Mouse (Mus musculus): ENCODE data around the gene Cers1. TPM values are rescaled to one million over a fixed set of nuclear protein-coding genes. Genes with fewer than 3 reads are reported as not detected.

Cers1 gene
- polyA plus RNA-seq, 1 experiment from 2014 or later = 10.6 TPM

DNA sequence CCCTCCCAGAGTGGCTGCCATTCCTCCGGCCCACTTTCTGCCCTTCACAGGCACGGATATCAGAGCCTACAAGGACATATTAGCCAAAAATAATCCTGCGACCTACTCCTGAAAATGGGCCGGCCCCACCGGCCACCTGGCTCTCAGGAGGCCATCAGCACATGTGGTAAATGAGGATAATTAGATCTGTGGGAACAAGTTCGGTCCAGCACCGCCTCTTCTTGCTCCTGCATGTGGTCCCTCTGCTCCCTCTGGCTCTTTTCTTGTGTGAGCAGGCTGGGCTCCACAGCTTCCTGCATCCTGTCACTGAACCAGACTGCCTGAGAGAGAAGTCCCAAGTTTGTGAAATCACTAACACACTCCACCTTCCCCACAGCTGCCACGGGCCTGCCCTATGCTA lies 36.3 kb upstream of the Cers1 start:
- no peaks in the 10 kb centered on the region for H3K27me3 ChIP-seq (ENCODE audit: control insufficient read depth, insufficient read depth, low read length)

GRCm38 (mm10) chr8:70281001-70281400 lies 34.6 kb upstream of the Cers1 start:
- Histone ChIP-seq H3K36me3 (ENCODE audit: control insufficient read depth, insufficient read depth, low read length) (peaks cover 13% of the 10 kb centered on the region), H3K4me1 (replicated peaks; ENCODE audit: control insufficient read depth, insufficient read depth, low read length) (0 out of 2 replicates have a peak, but pooled peaks cover 3% of the 10 kb centered on the region), H3K27me3 (ENCODE audit: control insufficient read depth, insufficient read depth, low read length) (no peaks in the 10 kb centered on the region), H3K9me3 (ENCODE audit: control insufficient read depth, low read length) (no peaks in the 10 kb centered on the region; the same call in 1 of the 2 replicates), H3K27ac (ENCODE audit: low read depth, low read length) (no peak overlapping the region), H3K4me3 (ENCODE audit: low read depth, low read length) (no peak overlapping the region), H3K9ac (ENCODE audit: low read length) (no peak overlapping the region), H3K4me2 (ENCODE audit: low read depth, low read length, severe bottlenecking) (no peak overlapping the region)
- ATAC-seq (replicated peaks; ENCODE audit: low FRiP score) (no peak), DNase-seq (ENCODE audit: low spot score) (no peak)
- 39% methylated on average over 3 of the region's 3 CpGs for WGBS

More for the DNA sequence above, 36.3 kb upstream of the Cers1 start:
- ATAC-seq (replicated peaks; ENCODE audit: low FRiP score) (no peak), DNase-seq (ENCODE audit: low spot score) (no peak)
- no peaks in the 10 kb centered on the region for H3K9me3 ChIP-seq (ENCODE audit: control insufficient read depth, low read length)
- H3K27ac ChIP-seq (ENCODE audit: low read depth, low read length) = no peak overlapping the region
- 65% methylated on average over 8 of the region's 8 CpGs for WGBS
- H3K4me1 ChIP-seq (replicated peaks; ENCODE audit: control insufficient read depth, insufficient read depth, low read length) = no peaks in the 10 kb centered on the region
- no peak overlapping the region for H3K4me3 ChIP-seq (ENCODE audit: low read depth, low read length)
- H3K36me3 ChIP-seq (ENCODE audit: control insufficient read depth, insufficient read depth, low read length) = no peaks in the 10 kb centered on the region
- no peak overlapping the region for H3K4me2 ChIP-seq (ENCODE audit: low read depth, low read length, severe bottlenecking)
- H3K9ac ChIP-seq (ENCODE audit: low read length) = no peak overlapping the region

DNA sequence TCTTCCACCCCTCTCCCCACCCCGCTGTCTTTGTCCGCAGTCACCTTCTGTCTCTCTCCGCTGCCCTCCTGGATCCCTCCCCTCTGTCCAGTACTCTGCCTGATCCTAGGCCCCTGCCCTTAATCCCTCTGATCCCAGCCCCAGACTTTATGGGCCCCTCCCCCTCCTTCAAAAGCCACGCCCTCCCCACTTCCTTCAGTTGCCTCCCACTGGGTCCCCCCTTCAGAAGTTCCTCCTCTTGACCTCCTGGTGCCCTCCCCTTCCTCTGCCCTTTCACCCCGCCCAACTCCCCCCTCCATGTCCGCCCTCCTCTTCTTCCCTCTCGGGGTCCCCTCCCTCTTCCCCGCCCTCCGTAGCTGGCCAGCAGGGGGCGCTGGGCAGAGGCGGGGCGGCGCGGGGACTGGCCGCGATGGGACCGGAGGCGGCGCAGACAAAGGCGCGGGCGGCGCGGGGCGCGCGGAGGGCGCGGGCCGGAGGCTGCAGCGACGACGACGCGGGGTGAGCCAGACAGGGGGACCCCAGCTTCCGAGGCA lies 32.9 kb upstream of the Cers1 start, which contains the start of gene Homer3:
Gene Homer3, plus strand, starts transcription at position 225 of the 533 bp plus-strand sequence.
- Histone ChIP-seq H3K4me2 (ENCODE audit: low read depth, low read length, severe bottlenecking) (peak within 1 kb of the TSS; percentile 78), H3K9ac (ENCODE audit: low read length) (peak within 1 kb of the TSS; percentile 98), H3K27me3 (ENCODE audit: control insufficient read depth, insufficient read depth, low read length) (no peaks in the 10 kb centered on the region), H3K4me1 (replicated peaks; ENCODE audit: control insufficient read depth, insufficient read depth, low read length) (0 out of 2 replicates have a peak, but pooled peaks cover 3% of the 10 kb centered on the region), H3K27ac (ENCODE audit: low read depth, low read length) (peak within 1 kb of the TSS; percentile 76), H3K36me3 (ENCODE audit: control insufficient read depth, insufficient read depth, low read length) (peaks cover 25% of the 10 kb centered on the region), H3K4me3 (ENCODE audit: low read depth, low read length) (peak within 1 kb of the TSS; percentile 94), H3K9me3 (ENCODE audit: control insufficient read depth, low read length) (peaks cover 2% of the 10 kb centered on the region; the same call in 1 of the 2 replicates)
- DNase-seq (ENCODE audit: low spot score) = peak; percentile 95
- ATAC-seq (replicated peaks; ENCODE audit: low FRiP score) = peak; percentile 92
- WGBS = under 1% methylated on average over 32 of the region's 36 CpGs

DNA sequence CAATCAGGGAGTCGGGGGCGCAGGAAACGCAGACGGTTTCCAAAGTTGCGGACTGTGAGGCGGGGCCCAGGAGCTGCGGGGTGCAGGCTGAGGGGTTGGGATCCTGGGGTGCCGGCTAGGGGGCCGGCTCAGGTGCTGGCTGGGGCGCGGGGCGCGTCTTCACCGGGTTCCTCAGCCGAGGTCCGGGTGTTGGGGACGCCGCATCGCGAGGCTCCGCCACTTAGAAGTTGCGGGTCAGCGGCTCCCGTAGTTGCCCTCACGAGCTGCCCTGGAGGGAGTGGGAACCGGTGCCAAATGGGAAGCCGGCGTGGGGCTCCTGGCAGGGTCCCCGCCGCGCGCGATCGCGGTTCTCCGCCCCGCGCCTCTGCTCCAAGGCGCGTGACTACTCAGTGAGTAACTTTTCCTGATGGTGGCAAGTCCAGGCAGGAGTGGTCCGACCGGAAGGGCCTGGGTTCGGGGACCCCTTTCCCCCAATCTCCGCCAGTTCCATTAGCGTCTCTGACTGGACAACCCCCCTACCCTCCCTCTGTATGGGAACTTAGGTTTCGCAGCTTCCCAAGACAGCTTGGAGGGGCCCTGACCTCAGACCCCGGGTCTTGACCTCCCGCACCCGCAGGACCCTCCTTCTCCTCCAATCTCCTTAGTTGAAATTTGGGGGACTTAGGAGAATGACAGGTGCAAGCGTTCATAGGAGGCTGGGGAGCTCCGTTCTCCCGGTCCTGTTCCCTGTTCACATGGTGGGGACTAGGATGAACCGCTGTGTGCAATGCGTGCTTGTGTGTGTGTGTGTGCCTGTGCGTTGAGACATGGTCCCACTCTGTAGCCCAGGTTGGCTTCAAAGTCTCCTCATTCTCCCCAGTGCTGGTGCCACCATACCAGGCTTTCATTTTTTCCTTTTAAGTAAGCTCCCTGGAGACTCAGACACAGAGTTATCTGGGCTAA lies 32.2 kb upstream of the Cers1 start:
- Histone ChIP-seq H3K9ac (ENCODE audit: low read length) (peak overlapping the region; percentile 98), H3K9me3 (ENCODE audit: control insufficient read depth, low read length) (peaks cover 2% of the 10 kb centered on the region; the same call in 1 of the 2 replicates), H3K36me3 (ENCODE audit: control insufficient read depth, insufficient read depth, low read length) (peaks cover 25% of the 10 kb centered on the region), H3K27me3 (ENCODE audit: control insufficient read depth, insufficient read depth, low read length) (no peaks in the 10 kb centered on the region), H3K4me3 (ENCODE audit: low read depth, low read length) (peak overlapping the region; percentile 94), H3K4me2 (ENCODE audit: low read depth, low read length, severe bottlenecking) (peak overlapping the region; percentile 78), H3K4me1 (replicated peaks; ENCODE audit: control insufficient read depth, insufficient read depth, low read length) (0 out of 2 replicates have a peak, but pooled peaks cover 3% of the 10 kb centered on the region), H3K27ac (ENCODE audit: low read depth, low read length) (peak overlapping the region; percentile 76)
- peak; percentile 66 for DNase-seq (ENCODE audit: low spot score)
- 1% methylated on average over 47 of the region's 55 CpGs for WGBS
- ATAC-seq (replicated peaks; ENCODE audit: low FRiP score) = peak; percentile 72

DNA sequence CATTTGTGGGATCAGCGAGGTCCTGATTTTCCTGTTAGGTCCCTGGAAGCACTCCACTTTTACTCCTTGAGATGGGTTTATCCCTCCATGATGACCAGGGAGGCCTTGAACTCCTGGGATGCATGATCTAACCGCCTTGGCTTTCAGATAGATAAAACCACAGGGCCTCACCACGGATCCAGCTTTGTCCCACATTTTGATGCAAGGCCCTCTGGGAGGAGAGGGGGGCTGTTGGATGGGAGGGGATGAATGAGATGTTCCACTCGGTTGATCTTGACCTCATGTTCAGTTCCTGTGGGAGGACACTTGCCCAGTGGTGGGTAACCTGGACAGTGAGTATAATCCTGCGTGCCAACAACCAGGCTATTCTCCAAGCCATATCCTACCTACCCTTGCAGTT lies 31.2 kb upstream of the Cers1 start:
- Histone ChIP-seq H3K36me3 (ENCODE audit: control insufficient read depth, insufficient read depth, low read length) (peaks cover 26% of the 10 kb centered on the region), H3K9ac (ENCODE audit: low read length) (no peak overlapping the region), H3K27me3 (ENCODE audit: control insufficient read depth, insufficient read depth, low read length) (no peaks in the 10 kb centered on the region), H3K4me1 (replicated peaks; ENCODE audit: control insufficient read depth, insufficient read depth, low read length) (0 out of 2 replicates have a peak, but pooled peaks cover 3% of the 10 kb centered on the region), H3K4me2 (ENCODE audit: low read depth, low read length, severe bottlenecking) (0 out of 2 replicates have a peak overlapping the region, but pooled peaks have one; percentile 8), H3K4me3 (ENCODE audit: low read depth, low read length) (0 out of 2 replicates have a peak overlapping the region, but pooled peaks have one; percentile 94), H3K27ac (ENCODE audit: low read depth, low read length) (no peak overlapping the region), H3K9me3 (ENCODE audit: control insufficient read depth, low read length) (peaks cover 2% of the 10 kb centered on the region; the same call in 1 of the 2 replicates)
- 81% methylated on average over 5 of the region's 5 CpGs for WGBS
- DNase-seq (ENCODE audit: low spot score) (no peak), ATAC-seq (replicated peaks; ENCODE audit: low FRiP score) (no peak)

DNA sequence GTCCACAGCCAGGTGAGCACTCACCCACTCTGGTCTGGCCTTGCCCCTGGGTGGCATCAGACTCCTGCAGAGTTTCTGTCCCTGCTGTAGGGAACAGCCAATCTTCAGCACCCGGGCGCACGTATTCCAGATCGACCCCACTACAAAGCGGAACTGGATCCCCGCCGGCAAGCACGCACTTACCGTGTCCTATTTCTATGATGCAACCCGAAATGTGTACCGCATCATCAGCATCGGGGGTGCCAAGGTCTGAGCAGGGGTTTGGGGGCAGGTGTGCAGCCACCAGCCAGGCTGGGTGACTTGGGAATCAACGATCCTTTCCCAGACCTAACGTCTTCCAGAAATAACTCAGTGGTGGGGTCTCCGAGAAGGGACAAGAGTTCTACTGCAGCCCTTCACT lies 30.3 kb upstream of the Cers1 start:
- Histone ChIP-seq H3K4me2 (ENCODE audit: low read depth, low read length, severe bottlenecking) (no peak overlapping the region), H3K9ac (ENCODE audit: low read length) (no peak overlapping the region), H3K4me1 (replicated peaks; ENCODE audit: control insufficient read depth, insufficient read depth, low read length) (0 out of 2 replicates have a peak, but pooled peaks cover 3% of the 10 kb centered on the region), H3K4me3 (ENCODE audit: low read depth, low read length) (no peak overlapping the region), H3K9me3 (ENCODE audit: control insufficient read depth, low read length) (peaks cover 2% of the 10 kb centered on the region; the same call in 1 of the 2 replicates), H3K27ac (ENCODE audit: low read depth, low read length) (no peak overlapping the region), H3K27me3 (ENCODE audit: control insufficient read depth, insufficient read depth, low read length) (no peaks in the 10 kb centered on the region), H3K36me3 (ENCODE audit: control insufficient read depth, insufficient read depth, low read length) (peaks cover 31% of the 10 kb centered on the region)
- ATAC-seq (replicated peaks; ENCODE audit: low FRiP score) (no peak), DNase-seq (ENCODE audit: low spot score) (no peak)
- WGBS = 96% methylated on average over 15 of the region's 15 CpGs

- no peak for ATAC-seq (replicated peaks; ENCODE audit: low FRiP score)
- no peak overlapping the region for H3K4me3 ChIP-seq (ENCODE audit: low read depth, low read length)
- no peaks in the 10 kb centered on the region for H3K27me3 ChIP-seq (ENCODE audit: control insufficient read depth, insufficient read depth, low read length)
- peaks cover 2% of the 10 kb centered on the region; the same call in 1 of the 2 replicates for H3K9me3 ChIP-seq (ENCODE audit: control insufficient read depth, low read length)
- no peak overlapping the region for H3K9ac ChIP-seq (ENCODE audit: low read length)
- no peak overlapping the region for H3K27ac ChIP-seq (ENCODE audit: low read depth, low read length)
- no peak overlapping the region for H3K4me2 ChIP-seq (ENCODE audit: low read depth, low read length, severe bottlenecking)
- 0 out of 2 replicates have a peak, but pooled peaks cover 3% of the 10 kb centered on the region for H3K4me1 ChIP-seq (replicated peaks; ENCODE audit: control insufficient read depth, insufficient read depth, low read length)
- 91% methylated on average over 8 of the region's 8 CpGs for WGBS
- peaks cover 33% of the 10 kb centered on the region for H3K36me3 ChIP-seq (ENCODE audit: control insufficient read depth, insufficient read depth, low read length)
- DNase-seq (ENCODE audit: low spot score) = no peak
These were observed 28.8 kb upstream of the Cers1 start for GRCm38 (mm10) chr8:70286737-70287136.

DNA sequence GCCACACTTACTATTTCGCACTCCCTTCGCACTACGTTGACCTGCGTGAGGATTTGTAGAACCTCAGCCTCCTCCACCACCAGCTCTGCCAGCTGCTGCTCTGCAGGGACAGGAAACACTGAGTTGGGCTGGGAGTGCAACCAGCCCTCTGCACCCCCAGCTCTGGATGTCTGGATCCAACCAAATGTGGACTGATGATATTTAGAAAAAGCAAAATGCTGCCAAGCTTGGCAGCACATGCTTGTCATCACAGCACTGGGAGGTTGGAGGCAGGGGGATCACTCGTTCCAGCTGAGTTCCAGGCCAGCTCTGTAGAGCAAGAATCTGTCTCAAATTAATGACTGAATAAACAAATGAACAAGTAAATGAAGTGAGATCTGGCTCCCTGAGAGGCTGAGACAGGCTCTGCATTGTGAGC lies 21.6 kb upstream of the Cers1 start:
- Histone ChIP-seq H3K4me3 (ENCODE audit: low read depth, low read length) (no peak overlapping the region), H3K9me3 (ENCODE audit: control insufficient read depth, low read length) (no peaks in the 10 kb centered on the region), H3K36me3 (ENCODE audit: control insufficient read depth, insufficient read depth, low read length) (peaks cover 23% of the 10 kb centered on the region), H3K27ac (ENCODE audit: low read depth, low read length) (no peak overlapping the region), H3K9ac (ENCODE audit: low read length) (no peak overlapping the region), H3K4me1 (replicated peaks; ENCODE audit: control insufficient read depth, insufficient read depth, low read length) (no peaks in the 10 kb centered on the region), H3K4me2 (ENCODE audit: low read depth, low read length, severe bottlenecking) (no peak overlapping the region), H3K27me3 (ENCODE audit: control insufficient read depth, insufficient read depth, low read length) (no peaks in the 10 kb centered on the region)
- WGBS = 87% methylated on average over 5 of the region's 5 CpGs
- ATAC-seq (replicated peaks; ENCODE audit: low FRiP score) (no peak), DNase-seq (ENCODE audit: low spot score) (no peak)
